Mouse (Mus musculus) hindbrain, embryonic 10.5 days (tissue): ENCODE data around the gene Rexo1. TPM values are rescaled to one million over a fixed set of nuclear protein-coding genes. Genes with fewer than 3 reads are reported as not detected.

Experiments used
- DNase-seq: peaks from one replicate; pipeline ENCODE4 v3.0.0-alpha.2; 2017; ENCODE audit warnings: low spot score
- H3K27ac ChIP-seq: fragments of 300-500 bp; sonication (generic); 2 replicates; pipeline ENCODE4 v1.5.1; 2016; ENCODE audit warnings: mild to moderate bottlenecking, moderate library complexity
- H3K27me3 ChIP-seq: fragments of 300-500 bp; sonication (generic); 2 replicates; pipeline ENCODE4 v1.6.1; 2016; ENCODE audit warnings: mild to moderate bottlenecking; ENCODE audit not compliant: poor library complexity, insufficient read depth, severe bottlenecking
- H3K36me3 ChIP-seq: fragments of 300-500 bp; sonication (generic); 2 replicates; pipeline ENCODE4 v1.6.1; 2016; ENCODE audit warnings: mild to moderate bottlenecking, moderate library complexity
- H3K4me1 ChIP-seq: fragments of 300-500 bp; sonication (generic); replicated peaks from 2 replicates; pipeline ENCODE4 v1.6.1; 2016; ENCODE audit warnings: mild to moderate bottlenecking
- H3K4me3 ChIP-seq: fragments of 300-500 bp; sonication (generic); 2 replicates; pipeline ENCODE4 v1.5.1; 2016; ENCODE audit warnings: mild to moderate bottlenecking, moderate library complexity
- H3K9me3 ChIP-seq: fragments of 300-500 bp; sonication (generic); 2 replicates; pipeline ENCODE4 v1.6.1; 2016; ENCODE audit warnings: mild to moderate bottlenecking, moderate library complexity
- whole genome bisulfite sequencing: fragments of 180-500 bp; shearing (Covaris S2); methylation state at CpG from one replicate; pipeline ENCODE4 v1.1.7; 2016; 5-methylcytosine and 5-hydroxymethylcytosine counted together
- polyA plus RNA-seq: library from polyadenylated mRNA; unstranded; fragments of >200 nt; fragmentation: Nextera tagmentation; extraction: Ambion mirVana; gene quantifications from 2 replicates; pipeline ENCODE4 v1.2.1, GENCODE M21; 2016

Rexo1 gene
- polyA plus RNA-seq, 1 experiment from 2014 or later = 38.5 TPM

DNA sequence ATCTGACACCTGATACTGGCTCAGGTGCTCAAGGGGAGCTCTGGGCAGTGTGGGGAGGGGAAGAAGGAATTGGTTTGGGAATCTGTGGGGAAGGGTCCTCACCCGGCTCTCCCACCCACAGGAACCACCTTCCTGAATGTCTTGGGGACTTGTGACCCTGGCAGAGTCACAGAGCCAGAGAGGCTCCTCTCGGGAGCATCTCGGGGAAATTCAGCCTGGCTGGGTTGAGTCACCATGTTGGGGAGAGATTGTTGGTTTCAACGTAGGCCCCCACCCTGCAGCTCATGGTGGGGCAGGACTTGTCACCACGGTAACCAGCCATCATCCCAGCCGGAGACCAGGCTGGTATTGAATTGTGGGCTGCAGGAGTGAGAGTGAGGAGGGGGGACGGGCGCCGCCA lies 56.6 kb downstream of the Rexo1 start:
- under 1% methylated on average over 9 of the region's 9 CpGs for WGBS
- Histone ChIP-seq H3K4me1 (peaks cover 38% of the 10 kb centered on the region), H3K9me3 (no peaks in the 10 kb centered on the region), H3K4me3 (no peak overlapping the region), H3K27ac (no peak overlapping the region), H3K36me3 (no peaks in the 10 kb centered on the region), H3K27me3 (peaks cover 95% of the 10 kb centered on the region)
- DNase-seq = no peak

GRCm38 (mm10) chr10:80503599-80504220 lies 57.6 kb downstream of the Rexo1 start:
- Histone ChIP-seq H3K4me1 (peaks cover 34% of the 10 kb centered on the region), H3K4me3 (peak overlapping the region; percentile 6; the same call in 1 of the 2 replicates), H3K27me3 (peaks cover 95% of the 10 kb centered on the region), H3K36me3 (no peaks in the 10 kb centered on the region), H3K9me3 (no peaks in the 10 kb centered on the region), H3K27ac (no peak overlapping the region)
- peak; percentile 31 for DNase-seq
- WGBS = 1% methylated on average over 27 of the region's 27 CpGs

- Histone ChIP-seq H3K4me1 (peaks cover 42% of the 10 kb centered on the region), H3K27ac (no peak overlapping the region), H3K27me3 (peaks cover 95% of the 10 kb centered on the region), H3K36me3 (no peaks in the 10 kb centered on the region), H3K4me3 (peak overlapping the region; percentile 18; the same call in 1 of the 2 replicates), H3K9me3 (no peaks in the 10 kb centered on the region)
- 1% methylated on average over 22 of the region's 22 CpGs for WGBS
- peak; percentile 50 for DNase-seq
Measured at GRCm38 (mm10) chr10:80502819-80503314, 58.5 kb downstream of the Rexo1 start.

- Histone ChIP-seq H3K36me3 (no peaks in the 10 kb centered on the region), H3K4me1 (peaks cover 47% of the 10 kb centered on the region), H3K27ac (no peak overlapping the region), H3K27me3 (peaks cover 95% of the 10 kb centered on the region), H3K4me3 (no peak overlapping the region), H3K9me3 (no peaks in the 10 kb centered on the region)
- no peak for DNase-seq
- under 1% methylated on average over 7 of the region's 7 CpGs for WGBS
Measured at GRCm38 (mm10) chr10:80502291-80502690, 59.1 kb downstream of the Rexo1 start.

DNA sequence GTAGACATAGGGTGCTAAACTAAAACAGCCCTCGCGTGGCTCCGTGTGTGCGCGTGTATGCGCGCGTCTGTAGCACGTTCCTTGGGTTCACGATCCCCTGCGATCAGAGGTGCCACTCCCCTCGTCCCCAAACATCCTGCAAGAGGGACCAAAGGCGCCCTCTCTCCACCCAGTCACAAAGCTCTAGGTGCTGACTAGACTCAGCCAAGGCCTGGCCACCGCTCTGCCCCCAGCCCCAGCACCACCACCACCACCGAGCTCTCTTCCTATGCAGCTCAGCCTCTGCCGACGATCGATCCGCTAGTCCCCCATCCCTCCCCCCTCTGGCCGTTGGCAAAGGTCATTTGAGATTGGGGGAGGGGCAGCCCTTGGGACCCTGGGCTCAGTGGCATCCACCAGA lies 64.9 kb downstream of the Rexo1 start:
- Histone ChIP-seq H3K4me3 (peak overlapping the region; percentile 54), H3K4me1 (peaks cover 57% of the 10 kb centered on the region), H3K36me3 (no peaks in the 10 kb centered on the region), H3K27ac (peak overlapping the region; percentile 74), H3K9me3 (no peaks in the 10 kb centered on the region), H3K27me3 (peaks cover 100% of the 10 kb centered on the region)
- peak; percentile 49 for DNase-seq
- WGBS = under 1% methylated on average over 20 of the region's 20 CpGs

GRCm38 (mm10) chr10:80495901-80496300 lies 65.5 kb downstream of the Rexo1 start:
- peaks cover 100% of the 10 kb centered on the region for H3K27me3 ChIP-seq
- under 1% methylated on average over 35 of the region's 35 CpGs for WGBS
- H3K4me1 ChIP-seq = peaks cover 60% of the 10 kb centered on the region
- peak; percentile 46 for DNase-seq
- no peaks in the 10 kb centered on the region for H3K36me3 ChIP-seq
- H3K4me3 ChIP-seq = peak overlapping the region; percentile 54
- no peaks in the 10 kb centered on the region for H3K9me3 ChIP-seq
- peak overlapping the region; percentile 74 for H3K27ac ChIP-seq

- Histone ChIP-seq H3K9me3 (no peaks in the 10 kb centered on the region), H3K4me3 (peak within 1 kb of the TSS; percentile 54), H3K27ac (peak within 1 kb of the TSS; percentile 74), H3K4me1 (peaks cover 62% of the 10 kb centered on the region), H3K27me3 (peaks cover 100% of the 10 kb centered on the region), H3K36me3 (no peaks in the 10 kb centered on the region)
- peak; percentile 58 for DNase-seq
- under 1% methylated on average over 42 of the region's 42 CpGs for WGBS
Measured at GRCm38 (mm10) chr10:80494732-80495131, 66.6 kb downstream of the Rexo1 start, which contains the start of gene Onecut3. Onecut3 (plus strand) TSS chr10:80494835.

Other genes with a start within 250 kb of the Rexo1 start
- 55.6 and 60.9 TPM in 2 replicates for gene 2310011J03Rik, start 241.0 kb downstream of the Rexo1 start, polyA plus RNA-seq
- 3.3 and 3.9 TPM in 2 replicates for gene Pcsk4, start 232.1 kb downstream of the Rexo1 start, polyA plus RNA-seq
- gene Reep6, start 231.6 kb downstream of the Rexo1 start, polyA plus RNA-seq = 7.2 and 11.2 TPM in 2 replicates
- gene Adamtsl5, start 213.1 kb downstream of the Rexo1 start, polyA plus RNA-seq = 0.45 and 1.3 TPM in 2 replicates
- 0.22 and 0.44 TPM in 2 replicates for gene Plk5, start 205.1 kb downstream of the Rexo1 start, polyA plus RNA-seq
- 7.2 and 8.8 TPM in 2 replicates for gene Mex3d, start 173.9 kb downstream of the Rexo1 start, polyA plus RNA-seq
- gene Mbd3, start 162.0 kb downstream of the Rexo1 start, polyA plus RNA-seq = 341 and 365 TPM in 2 replicates
- gene Uqcr11, start 154.7 kb downstream of the Rexo1 start, polyA plus RNA-seq = 648 and 654 TPM in 2 replicates
- gene Tcf3, start 127.9 kb downstream of the Rexo1 start, polyA plus RNA-seq = 191 and 198 TPM in 2 replicates
- 1.1 and 2.0 TPM in 2 replicates for gene Onecut3, start 66.7 kb downstream of the Rexo1 start, polyA plus RNA-seq
- 0.56 and 0.90 TPM in 2 replicates for gene Atp8b3, start 22.4 kb downstream of the Rexo1 start, polyA plus RNA-seq
- gene Klf16, start 15.8 kb upstream of the Rexo1 start, polyA plus RNA-seq = 6.9 and 7.3 TPM in 2 replicates
- gene Abhd17a, start 28.8 kb upstream of the Rexo1 start, polyA plus RNA-seq = 89.1 and 109 TPM in 2 replicates
- 89.9 and 92.0 TPM in 2 replicates for gene Scamp4, start 41.3 kb upstream of the Rexo1 start, polyA plus RNA-seq
- 11.0 and 11.3 TPM in 2 replicates for gene Adat3, start 41.3 kb upstream of the Rexo1 start, polyA plus RNA-seq
- 4.6 and 5.5 TPM in 2 replicates for gene Gm49322, start 44.5 kb upstream of the Rexo1 start, polyA plus RNA-seq
- 169 and 180 TPM in 2 replicates for gene Csnk1g2, start 61.3 kb upstream of the Rexo1 start, polyA plus RNA-seq
- 77.0 and 77.1 TPM in 2 replicates for gene Btbd2, start 95.5 kb upstream of the Rexo1 start, polyA plus RNA-seq
- 93.2 and 97.8 TPM in 2 replicates for gene Mknk2, start 116.6 kb upstream of the Rexo1 start, polyA plus RNA-seq
- 68.8 and 77.2 TPM in 2 replicates for gene Mob3a, start 140.4 kb upstream of the Rexo1 start, polyA plus RNA-seq
- 13.7 and 18.7 TPM in 2 replicates for gene Izumo4, start 140.6 kb upstream of the Rexo1 start, polyA plus RNA-seq
- 59.9 and 65.8 TPM in 2 replicates for gene Ap3d1, start 180.7 kb upstream of the Rexo1 start, polyA plus RNA-seq
- gene Dot1l, start 193.6 kb upstream of the Rexo1 start, polyA plus RNA-seq = 20.3 and 22.8 TPM in 2 replicates
- 109 and 119 TPM in 2 replicates for gene Sf3a2, start 236.6 kb upstream of the Rexo1 start, polyA plus RNA-seq
- 189 and 192 TPM in 2 replicates for gene Plekhj1, start 237.1 kb upstream of the Rexo1 start, polyA plus RNA-seq
- 0.12 and 0.16 TPM in 2 replicates for gene Amh, start 243.7 kb upstream of the Rexo1 start, polyA plus RNA-seq